Mouse (Mus musculus) heart, adult 2 months (tissue): ENCODE measurements around the gene Rora. TPM values are rescaled to one million over a fixed set of nuclear protein-coding genes. Genes with fewer than 3 reads are reported as not detected.

ENCODE experiments used
- DNase-seq, 2 experiments: peaks; one replicate each; pipeline ENCODE4 v3.0.0; 2021
- H3K27ac ChIP-seq: fragments of 200-600 bp; 2 replicates; pipeline ENCODE4 v1.8.1; 2022
- H3K27me3 ChIP-seq: fragments of 200-500 bp; 2 replicates; pipeline ENCODE4 v1.6.1; 2012; ENCODE audit warnings: mild to moderate bottlenecking, low read length, inconsistent platforms, mixed read lengths; ENCODE audit not compliant: control insufficient read depth, insufficient read depth
- H3K36me3 ChIP-seq: fragments of 200-500 bp; 2 replicates; pipeline ENCODE4 v1.6.1; 2012; ENCODE audit warnings: low read length, inconsistent platforms; ENCODE audit not compliant: control insufficient read depth, insufficient read depth
- H3K4me1 ChIP-seq: fragments of 200-500 bp; 2 replicates; pipeline ENCODE4 v1.6.1; 2011; ENCODE audit warnings: low read length; ENCODE audit not compliant: control insufficient read depth, insufficient read depth
- H3K4me3 ChIP-seq: fragments of 200-600 bp; 2 replicates; pipeline ENCODE4 v1.8.1; 2022
- H3K79me2 ChIP-seq: fragments of 200-500 bp; replicated peaks from 2 replicates; pipeline ENCODE4 v1.6.1; 2012; ENCODE audit warnings: mild to moderate bottlenecking, inconsistent platforms, low read length, moderate library complexity, mixed read lengths; ENCODE audit not compliant: control insufficient read depth, insufficient read depth
- H3K9ac ChIP-seq: fragments of 200-500 bp; 2 replicates; pipeline ENCODE4 v1.6.1; 2012; ENCODE audit warnings: low read depth, mild to moderate bottlenecking, control low read depth, inconsistent platforms, low read length, mixed read lengths
- CTCF ChIP-seq: fragments of 200-600 bp; IDR thresholded peaks from 2 replicates; pipeline ENCODE4 v1.8.1; 2022; ENCODE audit warnings: antibody characterized with exemption, mild to moderate bottlenecking, moderate library complexity
- EP300 ChIP-seq: fragments of 200-500 bp; IDR thresholded peaks from 2 replicates; pipeline ENCODE4 v1.6.1; 2011; ENCODE audit warnings: low read depth, low read length, control low read depth; ENCODE audit not compliant: insufficient read depth
- POLR2A ChIP-seq: fragments of 200-500 bp; IDR thresholded peaks from 2 replicates; pipeline ENCODE4 v1.6.1; 2011; ENCODE audit warnings: mild to moderate bottlenecking, low read depth, low read length, control low read depth; ENCODE audit not compliant: insufficient read depth
- WGBS: fragments of 180-500 bp; shearing (Covaris S2); methylation state at CpG from one replicate; pipeline ENCODE4 v1.1.7; 2018; 5-methylcytosine and 5-hydroxymethylcytosine counted together
- intact Hi-C: fragments of 180-260 bp; cut with DNase I; formaldehyde crosslinking; loops from one replicate; pipeline ENCODE4 v1.15.1; 2025
- polyA plus RNA-seq: library from polyadenylated mRNA; depleted of rRNA; stranded (reverse); fragments of >200 nt; gene quantifications from 2 replicates; pipeline ENCODE4 v1.2.3, GENCODE M21; 2012
- total RNA-seq, 2 experiments: library from RNA; stranded (reverse); gene quantifications; 2 replicates each; pipeline ENCODE4 v1.2.3; 2021

Gene Rora
- total and polyA plus RNA-seq, 3 experiments, result 6.7 to 28.9 (median 21.6) TPM

DNA sequence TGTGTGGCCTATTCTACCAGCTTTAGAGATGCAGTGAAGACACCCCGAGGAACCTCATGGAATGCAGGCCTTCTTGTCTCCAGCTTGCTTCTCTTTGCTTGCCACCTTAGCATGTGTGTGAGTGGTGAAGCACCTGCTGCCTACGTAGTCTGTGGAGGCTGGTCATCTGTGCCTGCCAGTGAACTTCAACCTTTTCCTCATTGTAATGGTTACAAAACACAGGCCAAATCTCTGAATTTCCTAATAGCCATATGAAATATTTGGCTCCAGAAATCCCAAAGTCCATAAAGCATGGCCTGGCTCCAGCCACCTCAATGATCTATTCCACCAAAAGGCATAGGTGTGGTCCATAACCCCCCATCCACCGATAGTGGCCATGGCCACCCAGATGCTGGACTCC, 631.4 kb downstream of the Rora start:
- Histone ChIP-seq H3K4me3 (no peak overlapping the region), H3K27ac (no peak overlapping the region), H3K9ac (no peak overlapping the region), H3K79me2 (no peaks in the 10 kb centered on the region), H3K4me1 (no peaks in the 10 kb centered on the region; the same call in 1 of the 2 replicates), H3K27me3 (no peaks in the 10 kb centered on the region), H3K36me3 (no peaks in the 10 kb centered on the region)
- TF ChIP-seq CTCF, result no peak
- intact Hi-C loops, result no loop called here
- 93% methylated on average over 3 of the region's 3 CpGs for WGBS
- DNase-seq, result no peak

DNA sequence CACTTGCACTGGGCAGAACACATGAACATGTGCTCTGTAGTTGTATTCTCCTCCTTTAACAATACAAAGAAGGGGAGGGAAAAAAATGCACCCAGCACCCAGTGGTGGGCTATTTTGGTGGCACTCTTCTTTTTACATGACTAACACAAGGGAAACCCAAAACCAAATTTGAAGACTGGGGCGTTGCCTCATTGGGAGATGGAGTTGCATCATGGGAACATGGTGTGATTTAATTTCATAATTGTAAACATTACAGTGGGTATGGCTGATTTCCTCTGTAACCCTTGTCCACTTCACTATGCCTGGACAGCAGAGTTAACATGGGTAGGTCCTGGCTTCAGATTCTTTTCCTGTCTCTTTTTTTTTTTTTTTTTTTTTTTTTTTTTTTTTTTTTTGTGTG, 634.5 kb downstream of the Rora start:
- no peaks in the 10 kb centered on the region; the same call in 1 of the 2 replicates for H3K36me3 ChIP-seq
- no peak for TF ChIP-seq EP300
- TF ChIP-seq POLR2A, result no peak
- TF ChIP-seq CTCF, result no peak
- no peak overlapping the region for H3K9ac ChIP-seq
- peaks cover 1% of the 10 kb centered on the region; the same call in 1 of the 2 replicates for H3K4me1 ChIP-seq
- intact Hi-C loops, result no loop called here
- H3K4me3 ChIP-seq, result no peak overlapping the region
- DNase-seq, result no peak
- no peaks in the 10 kb centered on the region for H3K27me3 ChIP-seq
- 82% methylated on average over 1 of the region's 1 CpGs for WGBS
- peaks cover 2% of the 10 kb centered on the region for H3K79me2 ChIP-seq
- no peak overlapping the region for H3K27ac ChIP-seq

DNA sequence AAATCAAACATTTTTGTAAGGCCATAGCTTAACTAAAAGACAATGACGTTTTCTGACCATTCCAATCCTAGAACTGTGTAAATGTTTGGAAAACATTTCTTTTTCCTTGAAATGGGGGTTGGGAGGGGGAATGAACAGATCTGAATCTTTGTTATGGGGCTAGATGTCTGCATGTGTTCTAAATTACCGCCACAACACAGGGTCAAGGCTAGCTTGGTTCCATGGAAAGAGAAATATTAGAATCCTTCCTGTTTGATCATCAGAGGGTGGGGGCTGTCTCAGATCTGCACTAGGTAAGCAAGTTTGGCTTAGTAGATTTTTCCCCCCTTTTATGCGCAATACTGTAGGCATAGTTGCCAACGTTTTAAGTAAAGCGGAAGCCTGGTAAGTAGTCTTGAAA, 635.0 kb downstream of the Rora start:
- H3K27ac ChIP-seq, result no peak overlapping the region; the same call in 1 of the 2 replicates
- no peak overlapping the region for H3K4me3 ChIP-seq
- peaks cover 1% of the 10 kb centered on the region; the same call in 1 of the 2 replicates for H3K4me1 ChIP-seq
- H3K9ac ChIP-seq, result no peak overlapping the region
- WGBS, result 60% methylated on average over 5 of the region's 5 CpGs
- intact Hi-C loops, result no loop called here
- TF ChIP-seq CTCF (no peak), EP300 (no peak), POLR2A (no peak)
- H3K36me3 ChIP-seq, result no peaks in the 10 kb centered on the region; the same call in 1 of the 2 replicates
- H3K27me3 ChIP-seq, result no peaks in the 10 kb centered on the region
- no peak for DNase-seq
- H3K79me2 ChIP-seq, result peaks cover 2% of the 10 kb centered on the region

GRCm38 (mm10) chr9:69289056-69290017, 635.8 kb downstream of the Rora start:
- peak overlapping the region; percentile 97 for H3K4me3 ChIP-seq
- intact Hi-C loops, result loop anchor here (5.0 to 10.0 kb wide), 3 partner anchors 162 to 1275 kb away; no protein-coding TSS in a partner anchor
- H3K27me3 ChIP-seq, result no peaks in the 10 kb centered on the region
- peaks cover 2% of the 10 kb centered on the region for H3K79me2 ChIP-seq
- peak overlapping the region; percentile 94 for H3K9ac ChIP-seq
- TF ChIP-seq POLR2A, result peak; percentile 68
- TF ChIP-seq EP300, result no peak
- peak; percentile 48 for TF ChIP-seq CTCF
- H3K27ac ChIP-seq, result peak overlapping the region; percentile 92
- no peaks in the 10 kb centered on the region; the same call in 1 of the 2 replicates for H3K36me3 ChIP-seq
- H3K4me1 ChIP-seq, result peaks cover 1% of the 10 kb centered on the region; the same call in 1 of the 2 replicates
- 2% methylated on average over 54 of the region's 59 CpGs for WGBS
- DNase-seq, result peak; percentile 92 to 94

GRCm38 (mm10) chr9:69290018-69290880, 636.7 kb downstream of the Rora start:
- H3K4me3 ChIP-seq, result peak overlapping the region; percentile 97
- peaks cover 1% of the 10 kb centered on the region; the same call in 1 of the 2 replicates for H3K4me1 ChIP-seq
- WGBS, result under 1% methylated on average over 68 of the region's 73 CpGs
- H3K79me2 ChIP-seq, result peaks cover 2% of the 10 kb centered on the region
- TF ChIP-seq CTCF, result no peak
- TF ChIP-seq EP300, result no peak
- no peak for TF ChIP-seq POLR2A
- peak; percentile 61 to 76 for DNase-seq
- intact Hi-C loops, result loop anchor here (5.0 to 10.0 kb wide), 3 partner anchors 163 to 1275 kb away; no protein-coding TSS in a partner anchor
- peak overlapping the region; percentile 92 for H3K27ac ChIP-seq
- H3K36me3 ChIP-seq, result no peaks in the 10 kb centered on the region; the same call in 1 of the 2 replicates
- no peaks in the 10 kb centered on the region for H3K27me3 ChIP-seq
- peak overlapping the region; percentile 94 for H3K9ac ChIP-seq
